In the genomic region with DNA sequence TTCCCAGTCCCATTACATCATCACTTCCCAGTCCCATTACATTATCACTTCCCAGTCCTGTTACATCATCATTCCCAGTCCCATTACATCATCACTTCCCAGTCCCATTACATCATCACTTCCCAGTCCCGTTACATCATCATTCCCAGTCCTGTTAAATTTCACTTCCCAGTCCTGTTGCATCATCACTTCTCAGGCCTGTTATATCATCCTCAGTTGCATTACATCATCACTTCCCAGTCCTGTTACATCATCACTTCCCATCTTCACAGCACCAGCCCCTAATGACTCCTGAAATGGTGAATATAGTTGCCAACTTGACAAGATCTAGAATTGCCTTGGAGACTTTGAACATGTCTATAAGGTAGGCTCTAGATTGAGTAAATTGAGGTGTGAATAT, we compare ENCODE assay signal across 24 mouse cellular contexts. TPM values are rescaled to one million over a fixed set of nuclear protein-coding genes. Genes with fewer than 3 reads are reported as not detected.
"Had no signal": no experiment of that assay in that cellular context is flagged by ENCODE, and none has a peak within 500 bp of the region (broad histone marks: within the 10 kb centered on the region; RNA-seq: fewer than 3 reads in every experiment).

No protein-coding gene starts in this region.

- H3K9ac ChIP-seq: kidney, embryonic 15.5 days; limb, embryonic 12.5 days; limb, embryonic 15.5 days; liver, embryonic 14.5 days; liver, postnatal 0 days; lung, embryonic 14.5 days; midbrain, embryonic 13.5 days; stomach, embryonic 15.5 days had no signal

- H3K4me2 ChIP-seq: kidney, embryonic 15.5 days; limb, embryonic 12.5 days; limb, embryonic 15.5 days; liver, embryonic 11.5 days; lung, embryonic 14.5 days; midbrain, embryonic 13.5 days; stomach, embryonic 15.5 days had no signal

- H3K4me3 ChIP-seq: kidney, embryonic 15.5 days; left cerebral cortex, adult 2 months; limb, embryonic 12.5 days; limb, embryonic 15.5 days; midbrain, embryonic 13.5 days; stomach, embryonic 15.5 days had no signal

- H3K9me3 ChIP-seq: kidney, embryonic 15.5 days; limb, embryonic 12.5 days; limb, embryonic 15.5 days; midbrain, embryonic 13.5 days; stomach, embryonic 15.5 days had no signal

- H3K27ac ChIP-seq: kidney, embryonic 15.5 days; left cerebral cortex, adult 2 months; limb, embryonic 15.5 days; liver, embryonic 14.5 days; macrophage; midbrain, embryonic 13.5 days; stomach, embryonic 15.5 days had no signal

- ATAC-seq: intestine, postnatal 0 days; liver, postnatal 0 days; lung, postnatal 0 days; midbrain, embryonic 13.5 days; midbrain, embryonic 16.5 days had no signal

- DNase-seq: kidney, adult 8-10 months; kidney, postnatal 10 days; kidney, postnatal 36 days; layer of hippocampus, postnatal 36 days; left cerebral cortex, postnatal 4 days; liver, postnatal 0 days; lung, embryonic 14.5 days; right cerebral cortex, adult 18-20 months; right cerebral cortex, postnatal 14 days; right cerebral cortex, postnatal 4 days; thymus, postnatal 36 days had no signal

- H3K36me3 ChIP-seq: kidney, embryonic 15.5 days; limb, embryonic 12.5 days; limb, embryonic 15.5 days; midbrain, embryonic 13.5 days; stomach, embryonic 15.5 days had no signal

- H3K27me3 ChIP-seq: limb, embryonic 12.5 days; limb, embryonic 15.5 days; midbrain, embryonic 13.5 days; stomach, embryonic 15.5 days had no signal

RNA-seq across cellular contexts. Expression of gene Ano1, which starts 17.1 kb away (rescaled TPM):
- total RNA-seq: megakaryocyte-erythroid progenitor cell, adult 5-6 weeks had no signal
- polyA plus RNA-seq: macrophage had no signal
